Mouse (Mus musculus) inflammation-experienced regulatory T-cells, adult 16 weeks (primary cell): ENCODE measurements around the gene Rarres1. TPM values are rescaled to one million over a fixed set of nuclear protein-coding genes. Genes with fewer than 3 reads are reported as not detected.

Experiments
- polyA plus RNA-seq: library from polyadenylated mRNA; unstranded; fragments of 100-300 nt; shearing (Covaris generic); gene quantifications from one replicate; pipeline ENCODE4 v1.2.1, GENCODE M21; 2017

Gene Rarres1
- not detected for polyA plus RNA-seq

DNA sequence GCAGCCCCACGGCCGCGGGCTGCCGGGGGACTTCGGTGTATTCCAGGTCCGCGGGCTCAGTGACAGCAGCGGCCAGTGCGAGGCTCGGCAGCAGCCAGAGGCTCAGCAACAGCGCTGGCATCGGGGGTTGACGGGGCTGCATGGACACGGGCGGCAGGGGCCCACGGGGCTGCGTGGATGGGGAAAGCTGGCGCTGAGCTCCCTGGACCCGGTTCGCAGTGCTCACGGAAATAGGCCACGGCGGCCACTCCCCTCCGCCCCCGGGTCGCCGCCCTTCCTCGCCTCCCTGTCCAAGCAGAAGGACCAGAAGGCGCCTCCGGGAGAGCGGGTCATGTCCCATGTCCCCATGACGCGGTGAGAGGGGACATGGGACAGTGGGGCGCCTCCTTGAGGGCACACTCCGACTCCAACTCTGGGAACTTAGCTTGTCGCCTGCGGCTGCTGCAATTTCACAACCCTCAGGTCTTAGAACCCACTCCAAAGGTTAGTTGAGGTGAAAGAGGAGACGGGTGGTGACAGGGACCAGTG, at the start of gene Rarres1:
Gene Rarres1 (minus strand): TSS at position 250 of the 528 bp plus-strand sequence.

DNA sequence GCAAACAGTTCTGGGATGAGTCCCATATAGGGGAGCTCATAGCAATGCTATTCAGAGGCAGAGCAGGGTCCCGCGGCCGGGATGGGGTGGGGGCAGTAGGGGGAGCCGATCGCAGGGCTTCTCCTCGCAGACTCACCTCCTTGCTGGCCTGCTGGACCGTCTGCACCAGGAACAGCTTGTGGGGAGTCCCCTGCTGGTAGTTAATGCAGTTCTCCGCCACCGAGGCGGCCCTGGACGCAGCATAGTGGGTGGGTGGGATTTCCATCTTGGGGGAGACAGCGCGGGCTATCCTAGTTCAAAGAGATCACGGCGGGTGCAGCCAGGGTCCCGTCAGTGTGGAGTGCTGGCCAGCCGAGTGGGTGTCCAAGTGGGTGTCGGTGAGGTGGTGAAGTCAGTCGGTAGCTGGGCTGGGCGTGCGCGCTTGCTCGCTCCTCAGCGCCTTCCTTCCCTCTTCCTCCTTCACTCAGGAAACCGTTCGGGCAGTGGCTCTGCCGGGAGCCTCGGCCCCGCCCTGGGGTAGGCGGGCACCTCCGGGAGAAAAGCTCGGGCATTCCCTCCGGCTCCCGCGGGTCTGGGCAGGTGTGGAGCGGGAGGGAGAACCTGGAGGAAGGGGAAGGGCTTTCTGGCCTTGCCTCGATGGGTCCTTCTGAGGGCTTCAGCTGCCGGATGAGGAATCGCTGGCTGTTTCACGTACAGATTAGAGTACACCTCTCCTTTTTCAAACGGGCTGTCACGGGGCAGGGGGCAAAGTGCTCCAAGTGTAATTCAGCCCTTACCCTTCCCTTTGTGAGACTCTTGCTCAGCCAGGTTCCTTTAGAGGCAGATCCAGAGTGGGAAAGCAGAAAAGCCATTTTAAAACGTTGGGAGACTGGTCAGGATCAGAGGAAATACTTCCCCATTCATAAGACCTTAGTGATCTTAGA, 51.6 kb downstream of the Rarres1 start, which contains the start of gene Lxn:
Gene Lxn (minus strand): TSS at position 477 of the 923 bp plus-strand sequence.

GRCm38 (mm10) chr3:67429999-67430380, 85.3 kb downstream of the Rarres1 start, which contains the start of gene Gfm1:
Gene Gfm1 (plus strand): TSS chr3:67430096.

Other genes with a start within 250 kb of the Rarres1 start
- gene Mlf1, start 141.4 kb downstream of the Rarres1 start, polyA plus RNA-seq = 2.6 TPM
- gene Gm17402, start 140.4 kb downstream of the Rarres1 start, polyA plus RNA-seq = not detected
- 59.7 TPM for gene Gfm1, start 85.4 kb downstream of the Rarres1 start, polyA plus RNA-seq
- 77.7 TPM for gene Lxn, start 51.6 kb downstream of the Rarres1 start, polyA plus RNA-seq
- gene Mfsd1, start 67.2 kb upstream of the Rarres1 start, polyA plus RNA-seq = 60.9 TPM